Mouse (Mus musculus): ENCODE measurements around the gene Gm364. TPM values are rescaled to one million over a fixed set of nuclear protein-coding genes. Genes with fewer than 3 reads are reported as not detected.

Gene Gm364
- polyA plus RNA-seq (2012; rRNA removed; ENCODE audit: low replicate concordance): not detected in 2 replicates

GRCm38 (mm10) chrX:57408769-57409168 is at the start of gene Gm364:
TSS of gene Gm364 (plus strand) at chrX:57409154.

DNA sequence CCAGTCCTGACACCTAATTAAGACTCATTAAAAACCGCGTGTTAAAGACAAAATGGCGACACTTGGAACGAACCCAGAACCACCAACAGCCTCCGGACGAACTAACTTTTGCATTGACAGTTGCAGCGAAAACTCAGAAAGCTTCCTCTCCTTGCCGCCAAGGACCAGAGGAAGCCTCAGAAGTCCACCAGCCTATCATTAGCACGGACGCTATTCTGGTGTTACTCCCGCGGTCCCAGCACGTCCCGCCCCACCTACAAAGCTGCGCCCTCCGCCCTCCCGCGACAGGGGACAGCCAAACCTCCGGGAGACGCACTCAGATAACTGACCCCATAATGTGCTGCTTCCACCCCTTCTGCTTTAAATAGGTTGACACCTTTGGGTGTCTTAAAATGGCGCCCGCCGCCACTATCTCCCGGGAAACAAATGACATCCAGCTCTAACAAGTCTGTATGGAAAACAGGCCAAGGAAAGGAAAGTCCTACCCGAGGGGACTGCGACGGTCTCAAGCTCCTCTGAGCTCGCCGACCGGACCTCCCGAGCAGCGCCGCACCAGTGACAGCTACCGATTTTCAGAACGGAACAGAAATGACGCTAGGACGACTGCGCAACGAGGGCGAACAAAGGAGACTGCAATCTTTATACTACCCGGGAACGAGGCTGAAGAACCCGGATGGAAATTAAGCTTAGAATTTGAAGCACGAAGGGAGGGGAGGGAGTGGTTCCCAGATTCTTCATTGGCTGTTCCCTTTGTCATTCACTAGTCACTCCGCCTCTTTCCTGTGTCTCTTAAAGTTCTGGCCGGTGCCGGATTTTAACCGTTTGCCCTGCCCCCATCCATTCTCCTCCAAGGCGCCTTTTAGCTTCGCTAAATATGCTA is 16.3 kb upstream of the Gm364 start, which contains the start of gene Rbmx:
Gene Rbmx (minus strand): TSS at position 670 of the 880 bp plus-strand sequence.

DNA sequence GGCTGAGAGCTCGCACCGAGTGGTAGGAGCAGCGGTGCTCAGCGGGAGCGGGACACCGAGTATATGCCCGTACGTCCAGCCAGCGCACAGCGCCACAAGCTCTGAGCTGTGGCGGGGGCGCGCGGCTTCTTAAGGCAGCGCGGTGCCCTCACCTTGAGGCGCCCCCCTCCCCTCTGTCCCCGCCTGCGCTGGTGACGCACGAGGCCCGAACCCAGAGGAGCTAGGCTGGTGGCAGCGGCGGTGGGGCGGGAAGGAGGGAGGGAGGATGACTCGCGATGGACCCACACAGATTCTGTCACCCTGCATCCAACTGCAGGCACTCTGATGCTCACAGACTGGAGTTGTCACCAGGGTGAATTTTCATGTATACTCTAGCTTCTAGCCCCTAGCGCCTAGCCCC is 94.7 kb downstream of the Gm364 start, which contains the start of gene Gpr101:
Gene Gpr101 (minus strand): TSS at position 124 of the 400 bp plus-strand sequence.

Other genes starting within 250 kb of the Gm364 start
- gene Cd40lg, start 197.0 kb upstream of the Gm364 start, polyA plus RNA-seq (2012; rRNA removed; ENCODE audit: low replicate concordance): 0.07 TPM in 1 of 2 replicates, not detected in the other
- gene Arhgef6, start 70.4 kb upstream of the Gm364 start, polyA plus RNA-seq (2012; rRNA removed; ENCODE audit: low replicate concordance): 1.3 and 1.4 TPM in 2 replicates
- gene Rbmx, start 16.1 kb upstream of the Gm364 start, polyA plus RNA-seq (2012; rRNA removed; ENCODE audit: low replicate concordance): 2.3 and 2.8 TPM in 2 replicates
- not detected in 2 replicates for gene Gpr101, start 94.6 kb downstream of the Gm364 start, polyA plus RNA-seq (2012; rRNA removed; ENCODE audit: low replicate concordance)